Mouse (Mus musculus): Measurements from ENCODE around the gene Usp13. TPM values are rescaled to one million over a fixed set of nuclear protein-coding genes. Genes with fewer than 3 reads are reported as not detected.

Usp13 gene
- polyA plus RNA-seq (2012; fragmentation: generic; extraction: Trizol): under 1 TPM; 0.02 to 0.12 TPM

GRCm38 (mm10) chr3:32817357-32818326, at the start of gene Usp13:
TSS of gene Usp13 (plus strand) at chr3:32817546.

Other genes starting within 250 kb of the Usp13 start
- 1 to 10 TPM; 8.2 to 8.4 TPM for gene Gnb4, start 201.0 kb upstream of the Usp13 start, polyA plus RNA-seq (2012; fragmentation: generic; extraction: Trizol)
- 10 to 100 TPM; 16.3 to 29.1 TPM for gene Actl6a, start 111.2 kb upstream of the Usp13 start, polyA plus RNA-seq (2012; fragmentation: generic; extraction: Trizol)
- gene Ndufb5, start 80.6 kb upstream of the Usp13 start, polyA plus RNA-seq (2012; fragmentation: generic; extraction: Trizol): 100 to 1,000 TPM; 104 to 174 TPM
- gene Mrpl47, start 79.9 kb upstream of the Usp13 start, polyA plus RNA-seq (2012; fragmentation: generic; extraction: Trizol): 1 to 10 TPM; 1.2 to 8.2 TPM